Mouse (Mus musculus) heart, adult 11 months (tissue): Measurements from ENCODE around the gene Hspe1.
"Not testable (repeated sequence)": the region's sequence is repeated elsewhere in the genome, so short reads cannot be mapped to it uniquely, and the experiment has no call there.

ENCODE experiments used
- DNase-seq: peaks from one replicate; pipeline ENCODE4 v3.0.0; 2022

The Hspe1 gene

GRCm38 (mm10) chr1:55087932-55088610 lies at the start of gene Hspe1, which contains the start of gene Hspd1:
Hspe1 (plus strand) TSS chr1:55088132.
Hspd1 (minus strand) TSS chr1:55088243.
- peak; percentile 100 for DNase-seq

DNA sequence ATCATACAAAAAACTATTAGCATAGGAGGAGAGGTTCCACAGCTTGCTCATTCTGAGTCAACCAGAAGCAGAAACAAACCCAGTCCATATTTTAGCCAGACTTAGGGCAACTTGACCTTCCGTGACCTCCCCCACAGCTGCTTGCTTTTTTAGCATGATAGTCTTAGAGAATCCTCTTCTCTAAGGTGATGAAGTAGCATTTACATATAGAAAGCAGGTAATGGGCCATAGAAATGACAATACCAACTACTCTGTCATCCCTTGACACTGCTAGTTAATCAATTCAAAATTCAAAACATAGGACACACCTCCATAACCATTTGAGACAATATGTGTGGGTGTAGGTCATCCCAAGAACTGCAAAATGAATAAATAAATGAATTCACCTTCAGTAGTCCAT lies 48.0 kb upstream of the Hspe1 start:
- DNase-seq: no peak

GRCm38 (mm10) chr1:55041691-55042090 lies 46.2 kb upstream of the Hspe1 start:
- no peak for DNase-seq

- no peak for DNase-seq
These were observed 45.7 kb upstream of the Hspe1 start for GRCm38 (mm10) chr1:55042246-55042645.

DNA sequence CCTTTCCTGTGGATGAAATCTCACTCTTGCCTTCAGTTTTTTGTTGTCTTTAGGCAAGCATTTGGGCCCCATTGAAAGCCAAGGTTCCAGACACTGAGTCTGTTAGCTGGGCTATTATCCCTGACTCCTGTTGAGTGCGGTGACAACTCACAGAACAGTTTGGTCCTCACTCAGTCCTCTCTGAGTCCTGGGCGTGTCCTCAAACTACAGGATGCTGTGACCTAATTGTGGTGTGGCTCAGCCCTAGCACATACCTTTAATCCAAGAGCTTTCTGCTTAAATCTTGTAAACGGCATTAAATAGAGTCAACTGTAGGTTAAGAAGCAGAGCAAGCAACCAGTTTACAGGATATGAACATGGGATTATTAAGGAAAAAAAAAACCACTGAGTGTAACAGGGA lies 44.8 kb upstream of the Hspe1 start:
- DNase-seq: no peak

DNA sequence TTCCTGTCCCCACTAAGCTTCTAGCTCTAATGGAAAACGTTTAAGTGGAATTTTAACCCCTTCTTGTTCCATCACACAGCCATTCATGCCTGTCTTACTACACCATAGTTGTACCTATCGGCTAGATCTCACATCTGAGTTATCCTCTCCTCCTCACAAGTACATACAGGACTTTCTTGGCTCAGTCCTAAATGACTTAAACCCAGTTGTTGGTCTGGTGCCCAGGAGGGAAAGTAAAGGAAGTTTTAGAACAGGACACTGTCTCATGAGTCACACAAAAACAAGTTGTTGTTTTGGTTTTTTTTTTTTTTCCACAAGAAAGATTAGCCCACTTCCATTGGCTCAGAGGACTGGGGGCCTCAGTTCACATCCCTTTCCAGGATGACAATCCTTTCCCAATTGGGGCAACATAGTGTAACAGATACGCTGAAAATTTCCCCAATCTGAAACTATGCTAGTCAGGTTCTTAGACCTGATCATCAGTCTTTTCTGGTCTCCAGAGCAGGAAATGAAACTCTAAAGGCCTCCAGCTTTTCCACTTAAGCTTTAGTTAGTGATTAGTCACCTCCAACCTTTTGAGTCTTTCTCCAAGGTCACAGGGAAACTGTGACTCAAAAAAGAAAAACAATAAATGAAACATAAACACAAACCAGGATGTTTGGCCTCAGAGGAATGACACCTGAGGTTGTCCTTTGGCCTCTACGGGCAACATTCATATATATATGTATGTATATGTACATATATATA lies 38.9 kb upstream of the Hspe1 start:
- no peak for DNase-seq

GRCm38 (mm10) chr1:55051671-55052070 lies 36.3 kb upstream of the Hspe1 start:
- no peak for DNase-seq

- DNase-seq: peak; percentile 100
These were observed 35.5 kb upstream of the Hspe1 start, which contains the start of gene Coq10b for GRCm38 (mm10) chr1:55052355-55052953. Coq10b (plus strand) TSS chr1:55052770.

GRCm38 (mm10) chr1:55053005-55053404 lies 34.9 kb upstream of the Hspe1 start:
- DNase-seq: no peak

DNA sequence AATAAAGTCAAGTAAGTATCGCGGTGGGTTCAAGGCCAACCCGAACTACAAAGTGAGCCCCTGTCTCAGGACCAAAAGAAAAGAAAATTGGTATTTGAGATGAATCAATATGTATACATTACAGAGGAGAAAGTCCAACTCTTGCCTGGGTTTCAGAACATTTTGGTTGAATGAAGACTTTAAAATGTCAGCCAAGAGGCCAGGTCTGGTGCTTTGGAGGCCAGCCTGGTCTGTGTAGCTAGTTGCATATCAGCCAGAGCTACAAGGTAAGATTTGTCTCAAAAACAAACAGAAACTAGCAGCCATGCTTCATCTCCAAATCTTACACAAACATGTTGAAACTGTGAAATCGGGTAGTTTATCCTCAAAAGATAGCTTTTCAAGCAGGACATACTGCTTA lies 34.3 kb upstream of the Hspe1 start:
- no peak for DNase-seq

GRCm38 (mm10) chr1:55055322-55056115 lies 32.4 kb upstream of the Hspe1 start:
- DNase-seq: no peak

GRCm38 (mm10) chr1:55058383-55058782 lies 29.5 kb upstream of the Hspe1 start:
- DNase-seq: not testable (repeated sequence)

- no peak for DNase-seq
These were observed 26.8 kb upstream of the Hspe1 start for GRCm38 (mm10) chr1:55061099-55061498.

GRCm38 (mm10) chr1:55061772-55062171 lies 26.2 kb upstream of the Hspe1 start:
- DNase-seq: no peak

GRCm38 (mm10) chr1:55072328-55072727 lies 15.6 kb upstream of the Hspe1 start:
- DNase-seq: not testable (repeated sequence)

DNA sequence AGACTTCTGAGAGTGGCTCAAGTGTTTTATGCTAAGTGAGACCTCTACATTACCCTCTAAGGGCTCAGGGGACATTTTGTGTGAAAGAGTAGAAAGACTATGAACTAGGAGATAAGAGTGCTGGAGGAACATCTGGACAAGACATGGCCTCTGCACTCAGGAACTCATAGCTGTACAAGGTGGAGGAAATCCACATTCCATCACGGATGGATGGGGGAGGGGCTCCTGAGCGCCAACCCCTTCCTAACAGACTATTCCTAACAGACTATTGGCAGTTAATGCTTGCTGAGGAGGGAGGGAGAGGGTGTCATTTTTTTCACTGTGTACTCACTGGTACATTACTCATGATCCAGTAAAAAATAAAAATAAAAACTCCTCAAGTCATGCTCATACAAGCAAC lies 13.2 kb upstream of the Hspe1 start:
- no peak for DNase-seq

DNA sequence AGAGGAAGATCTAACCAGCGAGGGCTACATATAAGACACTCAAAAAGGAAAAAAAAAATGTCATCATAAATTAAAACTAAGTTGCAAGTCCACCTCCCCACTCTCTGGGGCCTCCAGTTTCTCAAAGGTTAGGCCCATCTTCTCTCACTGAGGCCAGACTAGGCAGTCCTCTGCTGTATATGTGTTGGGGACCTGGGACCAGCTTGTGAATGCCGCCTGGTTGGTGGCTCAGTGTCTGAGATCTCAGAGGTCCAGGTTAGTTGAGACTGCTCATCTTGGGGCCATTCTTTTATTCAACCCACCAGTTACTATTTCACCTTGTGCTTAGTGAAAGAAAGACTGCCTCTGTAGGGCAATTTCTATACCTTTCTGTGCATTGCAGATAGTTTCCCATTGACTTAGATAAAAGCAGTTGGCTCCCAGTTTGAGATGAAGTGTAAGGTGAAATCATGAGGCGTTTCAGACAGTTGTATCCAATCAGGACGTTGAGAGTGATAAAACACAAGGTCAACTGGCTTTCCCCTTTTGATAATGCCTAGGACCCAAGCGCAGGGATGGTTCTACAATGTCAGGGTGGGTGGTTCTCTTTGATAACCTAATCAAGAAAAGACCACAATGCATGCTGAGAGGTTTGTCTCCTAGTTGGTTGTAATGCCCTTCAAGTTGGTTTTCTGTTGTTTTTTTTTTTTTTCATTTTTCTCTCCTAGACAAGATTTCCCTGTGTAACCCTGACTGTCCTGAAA lies 12.1 kb upstream of the Hspe1 start:
- peak; percentile 88 for DNase-seq

DNA sequence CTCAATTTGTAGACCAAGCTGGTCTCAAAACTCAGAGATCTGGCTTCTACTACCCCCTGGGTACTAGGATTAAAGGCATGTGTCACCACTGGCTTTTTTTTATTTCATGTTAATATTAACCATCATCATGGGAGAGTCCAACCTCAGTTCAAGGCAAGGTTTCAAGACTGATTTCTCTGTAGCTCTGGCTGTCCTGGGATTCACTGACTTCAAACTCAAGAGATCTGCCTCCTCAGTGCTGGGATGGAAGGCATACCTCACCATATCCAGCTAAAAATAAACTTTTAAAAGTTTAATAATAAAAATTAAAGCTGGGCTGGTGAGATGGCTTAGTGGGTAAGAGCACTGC lies 11.6 kb upstream of the Hspe1 start:
- DNase-seq: no peak

- DNase-seq: peak; percentile 79
These were observed 10.9 kb upstream of the Hspe1 start for GRCm38 (mm10) chr1:55076849-55077516.

DNA sequence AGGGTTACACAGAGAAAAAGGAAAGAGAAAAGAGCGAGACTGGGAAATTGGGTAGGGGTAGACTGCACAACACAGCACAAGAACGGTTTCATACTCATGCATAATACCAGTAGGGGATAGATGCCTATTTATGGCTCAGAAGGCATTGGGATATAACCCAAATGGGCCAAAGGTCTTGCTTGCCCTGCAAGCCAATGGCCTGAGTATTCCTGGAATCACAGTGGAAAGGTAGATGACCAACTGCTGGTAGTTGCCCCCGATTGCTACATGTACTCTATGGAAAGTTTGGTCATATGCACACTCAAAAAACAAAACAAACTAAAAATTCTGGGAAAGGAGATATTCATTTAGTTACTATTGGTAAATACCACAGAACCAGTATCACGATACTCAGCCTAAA lies 8.3 kb upstream of the Hspe1 start:
- peak; percentile 84 for DNase-seq

DNA sequence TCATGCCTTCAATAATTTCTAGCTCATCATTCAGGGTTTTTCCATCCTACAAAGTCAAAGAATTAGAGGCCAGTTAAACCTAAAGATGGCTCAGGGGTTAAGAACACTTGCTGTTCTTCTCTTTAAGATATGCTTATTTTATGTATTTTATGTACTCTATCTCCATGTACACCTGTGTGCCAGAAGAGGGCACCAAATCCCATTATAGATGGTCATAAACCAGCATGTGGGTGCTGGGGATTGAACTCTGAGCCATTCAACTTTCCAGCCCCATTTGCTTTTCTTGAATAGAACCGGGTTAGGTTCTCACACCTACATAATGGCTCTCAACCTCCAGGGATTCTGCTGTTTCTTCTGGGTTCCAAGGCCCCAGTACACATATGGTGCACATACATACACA lies 5.8 kb upstream of the Hspe1 start:
- DNase-seq: peak; percentile 10
